Mouse (Mus musculus): ENCODE measurements around the gene Gtf3c1. TPM values are rescaled to one million over a fixed set of nuclear protein-coding genes. Genes with fewer than 3 reads are reported as not detected.
A peak's percentile ranks its signal among the peaks of the same experiment; 100 is the strongest.

The Gtf3c1 gene
- total and polyA plus RNA-seq, 3 experiments: 36.8 to 151 (median 74.1) TPM

- DNase-seq (ENCODE audit: low spot score) (no peak), ATAC-seq (ENCODE audit: extremely low read depth, insufficient number of reproducible peaks, low FRiP score, poor library complexity, severe bottlenecking) (no peak)
- no peak for TF ChIP-seq GATA1 (IDR thresholded peaks at IDR 0.05; ENCODE audit: borderline replicate concordance, low read length)
- TF ChIP-seq TAL1 (conservative IDR thresholded peaks at IDR 0.05; ENCODE audit: low read depth, low read length): no peak
- Histone ChIP-seq H3K9me3 (replicated peaks) (no peaks in the 10 kb centered on the region), H3K4me3 (ENCODE audit: low read depth, low read length) (no peak overlapping the region), H3K27me3 (ENCODE audit: insufficient read depth, low read length) (peaks cover 51% of the 10 kb centered on the region), H3K4me1 (ENCODE audit: insufficient read depth, low read depth, low read length) (peaks cover 66% of the 10 kb centered on the region), H3K36me3 (replicated peaks) (no peaks in the 10 kb centered on the region)
These were observed 111.2 kb downstream of the Gtf3c1 start for GRCm38 (mm10) chr7:125596406-125596805.

GRCm38 (mm10) chr7:125593831-125594230 is 113.7 kb downstream of the Gtf3c1 start:
- H3K27me3 ChIP-seq (ENCODE audit: insufficient read depth, low read length): peaks cover 40% of the 10 kb centered on the region
- TF ChIP-seq TAL1 (conservative IDR thresholded peaks at IDR 0.05; ENCODE audit: low read depth, low read length) (no peak), GATA1 (IDR thresholded peaks at IDR 0.05; ENCODE audit: borderline replicate concordance, low read length) (no peak), GATA2 (IDR thresholded peaks at IDR 0.05; ENCODE audit: borderline replicate concordance, low read depth, low read length) (no peak), POLR2AphosphoS5 (IDR thresholded peaks at IDR 0.05; ENCODE audit: insufficient replicate concordance, low read depth, low read length) (no peak), CTCF (IDR thresholded peaks at IDR 0.05; ENCODE audit: low read depth, low read length) (no peak)
- H3K9me3 ChIP-seq (replicated peaks): no peaks in the 10 kb centered on the region
- ATAC-seq (ENCODE audit: extremely low read depth, insufficient number of reproducible peaks, low FRiP score, poor library complexity, severe bottlenecking): peak; percentile 22
- H3K4me1 ChIP-seq (ENCODE audit: insufficient read depth, low read depth, low read length): peaks cover 55% of the 10 kb centered on the region
- no peaks in the 10 kb centered on the region for H3K36me3 ChIP-seq (replicated peaks)
- peak overlapping the region; percentile 13; the same call in 1 of the 2 replicates for H3K4me3 ChIP-seq (ENCODE audit: low read depth, low read length)
- peak; percentile 56 for DNase-seq (ENCODE audit: low spot score)

Other genes starting within 250 kb of the Gtf3c1 start
- gene Nsmce1, start 216.2 kb downstream of the Gtf3c1 start, total RNA-seq (2014; fragmentation: Nextera tagmentation): 44.0 and 59.3 TPM in 2 replicates
- gene Nsmce1, start 216.2 kb downstream of the Gtf3c1 start, total RNA-seq (2017): 97.3 and 102 TPM in 2 replicates
- 11.5 and 13.0 TPM in 2 replicates for gene Nsmce1, start 216.2 kb downstream of the Gtf3c1 start, polyA plus RNA-seq (2012)
- gene Il4ra, start 155.7 kb downstream of the Gtf3c1 start, total RNA-seq (2014; fragmentation: Nextera tagmentation): 21.1 and 23.5 TPM in 2 replicates
- 35.8 and 38.4 TPM in 2 replicates for gene Il4ra, start 155.7 kb downstream of the Gtf3c1 start, total RNA-seq (2017)
- gene Il4ra, start 155.7 kb downstream of the Gtf3c1 start, polyA plus RNA-seq (2012): 25.9 and 27.8 TPM in 2 replicates
- not detected in 2 replicates for gene Il21r, start 104.4 kb downstream of the Gtf3c1 start, total RNA-seq (2014; fragmentation: Nextera tagmentation)
- 0.16 and 0.23 TPM in 2 replicates for gene Il21r, start 104.4 kb downstream of the Gtf3c1 start, total RNA-seq (2017)
- 0.11 and 0.14 TPM in 2 replicates for gene Il21r, start 104.4 kb downstream of the Gtf3c1 start, polyA plus RNA-seq (2012)
- gene D430042O09Rik, start 108 bp upstream of the Gtf3c1 start, total RNA-seq (2014; fragmentation: Nextera tagmentation): 29.0 and 34.2 TPM in 2 replicates
- gene D430042O09Rik, start 108 bp upstream of the Gtf3c1 start, total RNA-seq (2017): 15.4 and 17.6 TPM in 2 replicates
- 6.6 and 7.7 TPM in 2 replicates for gene D430042O09Rik, start 108 bp upstream of the Gtf3c1 start, polyA plus RNA-seq (2012)

Measured in G1E (cell line).